Mouse (Mus musculus): ENCODE results near the gene Bbs9.
A peak's percentile ranks its signal among the peaks of the same experiment; 100 is the strongest.

Gene Bbs9

GRCm38 (mm10) chr9:22805981-22806380 lies 330.5 kb downstream of the Bbs9 start:
- DNase-seq (ENCODE audit: low read depth): no peak

GRCm38 (mm10) chr9:22806494-22806893 lies 331.0 kb downstream of the Bbs9 start:
- no peak for DNase-seq (ENCODE audit: low read depth)

- no peak for DNase-seq (ENCODE audit: low read depth)
Observed at GRCm38 (mm10) chr9:22807693-22808092, 332.2 kb downstream of the Bbs9 start.

GRCm38 (mm10) chr9:22809621-22810126 lies 334.2 kb downstream of the Bbs9 start:
- DNase-seq (ENCODE audit: low read depth): no peak

GRCm38 (mm10) chr9:22810454-22810853 lies 334.9 kb downstream of the Bbs9 start:
- DNase-seq (ENCODE audit: low read depth): no peak

GRCm38 (mm10) chr9:22811931-22812330 lies 336.4 kb downstream of the Bbs9 start:
- DNase-seq (ENCODE audit: low read depth): no peak

GRCm38 (mm10) chr9:22814407-22815092 lies 339.0 kb downstream of the Bbs9 start:
- DNase-seq (ENCODE audit: low read depth): no peak

- DNase-seq (ENCODE audit: low read depth): no peak
Observed at GRCm38 (mm10) chr9:22815093-22815458, 339.6 kb downstream of the Bbs9 start.

- no peak for DNase-seq (ENCODE audit: low read depth)
Observed at GRCm38 (mm10) chr9:22819539-22819938, 344.0 kb downstream of the Bbs9 start.

- DNase-seq (ENCODE audit: low read depth): no peak
Observed at GRCm38 (mm10) chr9:22820646-22821185, 345.2 kb downstream of the Bbs9 start.

- DNase-seq (ENCODE audit: low read depth): no peak
Observed at GRCm38 (mm10) chr9:22822770-22823169, 347.3 kb downstream of the Bbs9 start.

- DNase-seq (ENCODE audit: low read depth): no peak
Observed at GRCm38 (mm10) chr9:22823856-22824255, 348.3 kb downstream of the Bbs9 start.

GRCm38 (mm10) chr9:22824910-22825309 lies 349.4 kb downstream of the Bbs9 start:
- DNase-seq (ENCODE audit: low read depth): no peak

GRCm38 (mm10) chr9:22826571-22826990 lies 351.1 kb downstream of the Bbs9 start:
- DNase-seq (ENCODE audit: low read depth): no peak

GRCm38 (mm10) chr9:22827176-22827770 lies 351.8 kb downstream of the Bbs9 start:
- no peak for DNase-seq (ENCODE audit: low read depth)

- no peak for DNase-seq (ENCODE audit: low read depth)
Observed at GRCm38 (mm10) chr9:22829212-22829960, 353.9 kb downstream of the Bbs9 start.

- no peak for DNase-seq (ENCODE audit: low read depth)
Observed at GRCm38 (mm10) chr9:22834994-22835512, 359.5 kb downstream of the Bbs9 start.

GRCm38 (mm10) chr9:22837000-22837399 lies 361.5 kb downstream of the Bbs9 start:
- no peak for DNase-seq (ENCODE audit: low read depth)

- DNase-seq (ENCODE audit: low read depth): no peak
Observed at GRCm38 (mm10) chr9:22837702-22838210, 362.2 kb downstream of the Bbs9 start.

GRCm38 (mm10) chr9:22846048-22846447 lies 370.5 kb downstream of the Bbs9 start:
- DNase-seq (ENCODE audit: low read depth): no peak

GRCm38 (mm10) chr9:22846783-22847182 lies 371.3 kb downstream of the Bbs9 start:
- peak; percentile 6 for DNase-seq (ENCODE audit: low read depth)

GRCm38 (mm10) chr9:22848800-22849199 lies 373.3 kb downstream of the Bbs9 start:
- no peak for DNase-seq (ENCODE audit: low read depth)
